Mouse (Mus musculus): ENCODE data around the gene Spi1.
"Not testable (repeated sequence)": the region's sequence is repeated elsewhere in the genome, so short reads cannot be mapped to it uniquely, and the experiment has no call there.

Gene Spi1

DNA sequence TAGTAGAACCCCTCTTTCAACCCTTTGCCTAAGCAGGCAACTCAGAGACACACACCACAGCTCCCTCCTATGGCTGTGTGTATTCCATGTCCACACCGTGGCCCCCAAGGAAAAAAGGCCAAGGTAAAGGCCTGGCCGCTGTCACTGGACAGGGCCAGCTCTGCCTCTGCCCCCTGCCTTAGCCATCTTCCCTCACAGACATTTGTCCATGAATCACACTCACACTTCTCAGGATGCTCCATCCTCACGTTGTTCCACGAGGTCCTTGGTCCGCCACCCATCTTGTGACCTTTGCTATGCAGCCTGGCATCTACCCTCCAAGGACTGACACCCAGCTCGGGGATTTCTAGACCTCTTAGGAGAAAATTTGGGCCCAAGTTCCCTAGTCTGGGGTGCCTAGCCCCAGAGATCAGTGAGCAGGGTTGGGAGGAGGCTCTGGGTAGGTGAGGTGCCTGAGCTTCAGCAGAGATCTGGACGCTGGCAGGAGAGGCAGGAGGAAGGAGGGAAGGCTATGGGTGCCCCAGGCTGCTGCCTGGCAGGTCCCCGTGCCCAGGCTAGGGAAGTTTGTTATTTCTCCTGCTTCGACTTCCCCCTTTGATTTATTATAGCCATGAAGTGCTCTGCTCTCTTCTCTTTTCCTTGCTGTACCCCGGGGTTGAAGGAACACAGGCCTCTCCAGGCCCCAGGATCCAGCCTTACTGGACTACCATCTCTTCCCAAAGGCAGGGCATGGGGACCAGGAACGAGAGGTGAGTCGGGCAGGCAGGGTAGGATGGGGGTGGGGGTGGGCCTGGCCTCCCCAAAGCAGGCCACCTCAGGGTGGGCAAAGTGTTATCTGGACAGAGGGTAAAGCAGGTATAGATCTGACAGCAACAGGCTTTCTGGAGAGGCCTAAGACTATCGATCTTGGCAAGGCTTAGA, at the start of gene Spi1:
Gene Spi1, plus strand, starts transcription at position 616 of the 921 bp plus-strand sequence.
- DNase-seq (ENCODE audit: low read depth, low spot score), result no peak

DNA sequence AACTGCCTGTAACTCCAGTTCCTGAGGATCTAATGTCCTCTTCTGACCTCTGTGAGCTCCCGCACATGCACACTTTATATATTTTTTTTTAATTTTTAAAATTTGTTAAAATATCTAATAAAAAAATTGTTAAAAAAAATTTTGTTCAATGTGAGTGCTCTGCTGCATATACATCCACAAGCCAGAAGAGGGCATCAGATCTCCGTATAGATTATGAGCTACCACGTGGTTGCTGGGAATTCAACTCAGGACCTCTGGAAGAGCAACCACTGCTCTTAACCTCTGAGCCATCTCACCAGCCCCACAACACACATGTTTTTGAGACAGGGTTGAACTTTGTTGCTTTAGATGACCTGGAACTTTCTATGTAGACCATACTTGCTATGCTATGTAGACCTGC, 49.2 kb upstream of the Spi1 start:
- DNase-seq (ENCODE audit: low read depth, low spot score), result no peak

DNA sequence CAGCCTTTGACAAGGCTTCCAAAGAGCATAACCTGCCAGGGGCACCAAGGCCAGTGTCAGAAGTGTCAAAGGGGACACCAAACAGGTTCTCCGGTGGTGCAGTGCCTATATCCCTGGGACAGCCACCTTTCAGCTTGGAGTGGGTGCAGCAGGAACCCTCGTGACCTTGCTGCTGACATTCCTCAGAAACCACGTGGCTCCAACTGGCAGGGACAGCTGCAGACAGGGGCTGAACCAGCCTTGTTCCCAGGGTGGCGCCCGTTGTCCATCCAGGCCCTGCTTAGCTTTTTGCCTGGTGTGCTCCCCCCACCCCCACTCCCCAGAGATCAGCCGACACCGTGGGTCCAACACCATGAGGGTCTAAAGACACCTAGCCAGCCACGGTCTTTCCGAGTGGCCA, 46.8 kb upstream of the Spi1 start, which contains the start of gene Rapsn:
Gene Rapsn, plus strand, starts transcription at position 236 of the 400 bp plus-strand sequence.
- no peak for DNase-seq (ENCODE audit: low read depth, low spot score)

DNA sequence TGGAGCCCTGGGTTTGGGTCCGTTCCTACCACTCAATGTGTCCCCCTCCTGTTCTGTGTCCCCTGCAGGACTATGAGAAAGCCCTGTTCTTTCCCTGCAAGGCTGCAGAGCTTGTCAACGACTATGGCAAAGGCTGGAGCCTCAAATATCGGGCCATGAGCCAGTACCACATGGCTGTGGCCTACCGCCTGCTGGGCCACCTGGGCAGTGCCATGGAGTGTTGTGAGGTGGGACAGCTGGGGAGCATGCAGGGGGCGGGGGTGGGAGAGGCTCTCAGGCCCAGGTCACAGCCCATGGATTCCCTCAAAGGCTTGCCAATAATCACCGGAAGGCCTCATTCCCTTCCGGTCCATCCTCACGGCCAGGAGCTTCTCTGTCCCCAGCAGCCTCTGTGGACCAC, 40.4 kb upstream of the Spi1 start:
- no peak for DNase-seq (ENCODE audit: low read depth, low spot score)

DNA sequence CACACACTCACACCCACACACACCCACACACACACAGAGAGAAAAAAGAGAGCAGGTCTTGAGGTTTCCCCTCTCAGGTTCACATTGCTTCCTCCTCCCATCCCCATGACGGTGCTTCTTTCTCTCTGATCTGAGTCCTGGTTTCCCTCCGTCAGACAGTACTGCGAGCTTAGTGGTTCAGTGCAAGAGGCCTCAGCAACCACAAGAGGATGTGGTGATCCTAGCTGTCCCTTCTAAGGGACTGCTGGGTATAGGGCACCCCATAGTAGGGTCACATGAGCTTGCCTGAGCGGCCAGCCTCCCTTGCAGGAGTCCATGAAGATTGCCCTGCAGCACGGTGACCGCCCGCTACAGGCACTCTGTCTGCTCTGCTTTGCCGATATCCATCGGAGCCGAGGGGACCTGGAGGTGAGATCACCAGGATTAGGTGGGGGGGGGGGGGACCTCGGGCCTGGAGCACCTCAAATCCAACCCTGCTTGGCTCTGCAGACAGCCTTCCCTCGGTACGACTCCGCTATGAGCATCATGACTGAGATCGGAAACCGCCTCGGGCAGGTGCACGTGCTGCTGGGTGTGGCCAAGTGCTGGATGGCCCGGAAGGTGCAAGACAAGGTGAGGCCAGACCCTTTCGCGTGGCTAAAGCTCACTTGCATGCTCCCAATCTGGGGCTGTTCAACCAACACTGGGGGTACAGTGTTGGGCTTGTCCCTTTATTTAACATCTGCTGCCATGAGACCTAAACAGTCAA, 39.4 kb upstream of the Spi1 start:
- DNase-seq (ENCODE audit: low read depth, low spot score), result no peak

DNA sequence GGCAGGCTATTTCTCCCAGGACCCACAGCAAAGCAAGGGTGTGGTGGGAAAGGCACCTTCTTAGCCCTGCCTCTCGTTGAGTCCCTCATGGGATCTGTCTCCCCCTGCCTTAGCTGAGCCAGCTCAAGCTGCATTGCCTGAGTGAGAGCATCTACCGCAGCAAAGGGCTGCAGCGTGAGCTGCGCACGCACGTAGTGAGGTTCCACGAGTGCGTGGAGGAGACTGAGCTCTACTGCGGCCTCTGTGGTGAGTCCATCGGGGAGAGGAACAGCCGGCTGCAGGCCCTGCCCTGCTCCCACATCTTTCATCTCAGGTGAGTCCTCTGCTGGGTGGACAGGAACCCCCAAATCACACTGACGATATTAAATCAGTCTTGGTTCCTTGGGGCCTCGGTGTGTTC, 37.5 kb upstream of the Spi1 start:
- no peak for DNase-seq (ENCODE audit: low read depth, low spot score)

DNA sequence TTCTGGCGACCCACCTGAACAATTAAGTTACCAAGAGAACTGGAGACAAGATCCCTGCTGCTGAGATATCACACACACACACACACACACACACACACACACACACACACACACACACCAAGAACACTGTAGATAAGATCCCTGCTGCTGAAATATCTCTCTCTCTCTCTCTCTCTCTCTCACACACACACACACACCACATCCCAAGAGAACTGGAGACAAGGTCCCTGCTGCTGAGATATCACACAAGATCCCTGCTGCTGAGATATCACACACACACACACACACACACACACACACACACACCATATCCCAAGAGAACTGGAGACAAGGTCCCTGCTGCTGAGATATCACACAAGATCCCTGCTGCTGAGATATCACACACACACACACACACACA, 36.4 kb upstream of the Spi1 start:
- not testable (repeated sequence) for DNase-seq (ENCODE audit: low read depth, low spot score)

DNA sequence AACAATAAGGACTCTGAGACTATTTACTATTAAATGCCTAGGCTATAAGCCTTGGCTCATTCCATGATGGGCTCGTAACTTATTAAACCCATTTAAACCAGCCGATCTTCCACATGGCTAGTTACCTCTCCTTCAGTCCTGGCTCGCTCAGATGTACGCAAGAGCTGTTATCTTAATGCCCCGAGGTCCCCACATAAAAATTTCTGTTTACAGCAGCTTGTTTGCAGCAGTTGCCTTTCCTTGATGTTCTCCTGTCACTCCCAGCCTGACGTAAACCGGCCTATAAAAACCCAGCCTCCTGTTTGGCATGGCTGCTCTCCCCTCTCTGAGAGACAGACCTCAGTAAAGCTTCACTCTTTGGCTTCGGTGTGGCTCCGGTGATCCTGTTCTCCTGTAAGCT, 34.8 kb upstream of the Spi1 start:
- DNase-seq (ENCODE audit: low read depth, low spot score), result no peak

DNA sequence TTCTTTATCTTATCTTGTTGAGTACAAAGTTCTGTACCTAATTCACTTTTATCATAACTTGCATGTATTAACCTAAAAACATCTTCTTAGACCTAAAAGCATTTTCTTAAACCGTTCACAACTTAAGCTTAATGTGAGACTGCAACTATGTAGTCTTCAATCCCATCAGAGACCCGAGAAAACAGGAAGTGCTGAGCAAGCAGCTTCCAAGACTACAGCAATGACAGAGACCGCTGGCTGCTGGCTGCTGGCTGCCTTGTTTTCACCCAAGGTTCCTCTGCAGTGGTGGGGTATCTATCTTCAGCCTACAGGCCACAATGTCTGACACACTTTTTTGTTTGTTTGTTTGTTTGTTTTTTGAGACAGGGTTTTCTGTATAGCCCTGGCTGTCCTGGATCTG, 30.3 kb upstream of the Spi1 start:
- DNase-seq (ENCODE audit: low read depth, low spot score), result no peak

DNA sequence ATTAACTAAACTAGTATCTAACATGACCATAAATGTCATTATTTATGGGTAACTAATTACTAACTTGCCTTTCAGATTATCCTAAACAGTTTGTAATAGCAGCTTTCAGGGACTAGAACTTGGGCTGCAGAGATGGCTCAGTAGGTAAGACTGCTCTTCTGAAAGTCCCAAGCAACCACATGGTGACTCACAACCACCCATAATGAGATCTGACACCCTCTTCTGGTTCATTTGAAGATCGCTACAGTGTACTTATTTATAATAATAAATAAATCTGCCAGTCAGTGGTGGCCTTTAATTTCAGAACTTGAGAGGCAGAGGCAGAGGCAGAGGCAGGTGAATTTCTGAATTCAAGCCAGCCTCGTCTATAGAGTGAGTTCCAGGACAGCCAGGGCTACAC, 29.4 kb upstream of the Spi1 start:
- DNase-seq (ENCODE audit: low read depth, low spot score), result no peak

DNA sequence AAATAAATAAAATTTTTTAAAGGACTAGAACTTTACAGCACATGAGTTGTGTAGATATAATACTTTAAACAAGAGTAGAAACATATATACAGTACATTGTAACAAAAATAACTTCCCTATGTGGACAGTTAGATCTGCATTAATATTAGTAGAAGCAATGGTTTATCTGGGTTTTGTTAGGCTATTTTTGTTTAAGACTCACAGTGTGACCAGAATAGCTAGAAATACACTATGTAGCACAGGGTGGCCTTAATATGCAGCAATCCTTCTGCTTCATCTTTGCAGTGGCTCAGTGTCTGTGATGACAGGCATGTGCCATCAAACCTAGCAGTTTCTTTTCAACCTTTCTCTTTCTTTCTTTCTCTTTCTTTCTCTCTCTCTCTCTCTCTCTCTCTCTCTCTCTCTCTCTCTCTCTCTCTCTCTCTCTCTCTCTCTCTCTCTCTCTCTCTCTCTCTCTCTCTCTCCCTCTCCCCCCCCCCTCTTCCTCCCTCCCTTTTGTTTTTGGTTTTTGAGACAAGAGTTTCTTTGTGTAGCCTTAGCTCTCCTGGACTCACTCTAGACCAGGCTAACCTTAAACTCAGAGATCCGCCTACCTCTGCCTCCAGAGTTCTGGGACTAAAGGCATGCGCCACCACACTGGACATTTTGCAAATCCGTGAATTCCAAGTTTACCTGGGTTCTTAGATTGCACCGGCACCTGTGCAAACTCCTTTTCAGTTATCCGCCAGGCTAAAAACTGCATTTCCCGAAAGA, 28.8 kb upstream of the Spi1 start:
- no peak for DNase-seq (ENCODE audit: low read depth, low spot score)

DNA sequence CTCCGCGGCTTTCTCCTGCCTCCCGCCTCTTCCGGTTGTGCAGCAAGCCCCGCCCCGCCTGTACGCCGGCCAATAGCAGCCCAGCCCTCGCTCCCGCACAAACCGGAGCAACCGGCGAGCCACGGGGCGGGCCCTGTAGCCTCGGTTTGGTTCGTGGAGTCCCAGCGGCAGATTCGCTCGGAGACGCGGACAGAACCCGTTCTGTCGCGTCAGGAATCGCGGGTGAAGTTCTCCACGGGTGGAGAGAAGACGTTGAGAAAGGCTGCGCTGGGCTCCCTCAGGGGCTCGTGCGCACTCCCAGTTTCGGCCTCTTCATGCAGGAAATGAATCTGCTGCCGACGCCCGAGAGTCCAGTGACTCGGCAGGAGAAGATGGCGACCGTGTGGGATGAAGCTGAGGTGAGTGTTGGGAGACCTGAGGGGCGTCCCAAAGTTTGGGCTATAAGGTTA, 28.2 kb upstream of the Spi1 start, which contains the start of gene Psmc3:
Gene Psmc3, plus strand, starts transcription at position 76 of the 449 bp plus-strand sequence.
- peak; percentile 85 for DNase-seq (ENCODE audit: low read depth, low spot score)

DNA sequence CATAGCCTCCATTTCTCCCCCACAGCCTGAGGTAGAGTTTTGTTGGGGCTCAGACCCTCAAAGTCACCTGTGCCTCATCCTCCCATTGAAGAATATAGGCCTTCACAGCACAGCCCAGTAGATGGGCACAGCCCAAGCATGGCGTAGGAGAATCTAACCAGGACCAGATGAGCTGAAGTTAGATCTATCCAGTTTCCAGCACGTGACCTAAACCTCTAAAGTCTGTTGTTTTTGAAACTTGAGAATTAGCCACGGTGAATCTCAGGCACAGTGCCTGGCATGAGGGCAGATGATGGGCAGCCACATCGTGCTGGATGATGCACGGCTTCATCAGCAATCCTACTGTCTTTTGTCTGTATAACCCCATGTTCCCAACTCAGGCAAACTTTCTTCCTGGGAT, 23.8 kb upstream of the Spi1 start:
- no peak for DNase-seq (ENCODE audit: low read depth, low spot score)

DNA sequence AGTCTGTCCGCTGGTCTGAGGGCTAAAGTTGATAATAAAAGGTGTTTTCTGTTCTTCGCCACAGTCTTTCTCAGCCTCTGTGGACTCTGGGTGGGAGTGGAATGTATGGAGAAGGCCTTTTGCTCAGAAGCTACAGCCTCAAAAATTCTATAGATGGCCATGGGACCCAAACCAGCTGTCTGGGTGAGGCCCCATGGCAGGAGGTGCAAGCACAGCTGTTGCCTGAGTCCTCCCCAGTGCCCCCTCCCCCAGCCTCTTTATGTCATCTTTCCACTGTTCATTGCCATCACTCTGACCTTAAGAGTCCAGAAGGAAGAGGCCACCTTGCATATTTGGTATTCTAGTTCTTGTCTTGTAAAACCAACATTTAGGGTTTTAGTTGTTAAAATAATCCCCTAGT, 22.8 kb upstream of the Spi1 start:
- no peak for DNase-seq (ENCODE audit: low read depth, low spot score)

DNA sequence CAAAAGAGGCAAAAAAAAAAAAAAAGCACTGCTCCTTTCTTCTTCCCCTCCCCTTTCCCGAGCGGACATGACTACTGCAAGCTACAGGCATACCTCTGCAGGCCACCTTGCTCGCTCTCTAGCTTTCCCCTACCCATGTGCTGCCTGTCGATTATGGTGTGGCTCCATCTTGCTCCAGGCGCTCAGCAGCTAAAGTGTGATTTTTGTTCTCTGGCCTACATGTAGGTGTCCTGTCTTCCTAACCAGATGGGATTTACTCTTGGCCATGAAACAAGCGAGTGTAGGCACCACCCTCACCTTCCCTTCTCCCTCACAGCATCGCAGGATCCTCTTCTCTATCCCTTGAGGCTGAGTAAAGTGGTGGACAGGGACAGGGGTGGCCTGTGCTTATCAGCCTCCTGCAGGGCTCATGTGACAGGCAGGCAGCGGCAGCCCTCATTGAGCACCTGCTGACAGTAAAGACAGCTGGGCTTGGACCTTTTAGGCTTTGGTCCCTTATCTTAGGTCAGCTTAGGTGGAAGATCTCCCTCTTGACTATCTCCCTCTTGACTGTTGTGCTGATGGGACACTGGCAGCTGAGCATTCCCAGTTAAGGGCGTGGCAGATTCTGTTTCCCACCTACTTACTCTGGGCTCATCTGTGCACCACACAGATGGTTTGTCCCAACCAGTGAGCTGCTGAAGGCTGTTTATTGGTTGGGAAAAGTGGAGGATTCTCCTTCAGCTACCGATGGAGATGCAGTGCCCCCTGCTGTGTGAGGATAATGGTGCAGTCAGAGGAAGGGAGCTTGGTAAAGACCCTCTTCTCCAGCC, 21.4 kb upstream of the Spi1 start:
- DNase-seq (ENCODE audit: low read depth, low spot score), result peak; percentile 37

DNA sequence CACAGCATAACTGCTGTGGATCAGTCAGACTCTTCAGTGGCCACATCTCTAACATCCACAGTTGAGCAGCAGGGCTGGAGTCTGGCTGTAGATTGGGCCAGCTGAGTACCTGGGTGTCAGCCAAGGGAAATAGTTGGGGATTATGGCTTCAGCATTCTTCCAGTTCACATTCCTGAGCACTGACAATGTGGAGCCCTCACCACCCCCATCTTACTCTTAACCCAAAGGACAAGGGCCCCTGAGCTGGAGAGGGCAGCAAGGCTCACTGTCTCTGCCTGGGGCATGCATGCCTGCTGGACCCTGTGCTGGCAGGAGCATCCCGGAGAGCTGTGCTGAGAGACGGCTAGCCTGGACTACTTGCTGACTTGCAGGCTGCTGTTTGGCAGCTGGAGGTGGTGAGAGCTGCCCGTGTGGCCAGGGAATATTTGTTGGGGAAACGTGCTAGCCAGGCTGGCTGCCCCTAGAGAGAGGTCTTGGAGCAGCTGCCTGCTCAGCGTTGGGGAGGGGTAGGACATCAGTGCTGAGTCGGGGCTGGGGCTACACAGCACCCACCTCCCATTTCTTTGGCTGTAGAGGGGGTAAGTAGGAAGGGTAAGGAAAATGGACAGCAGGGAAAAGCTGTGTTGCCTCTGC, 20.2 kb upstream of the Spi1 start:
- no peak for DNase-seq (ENCODE audit: low read depth, low spot score)

DNA sequence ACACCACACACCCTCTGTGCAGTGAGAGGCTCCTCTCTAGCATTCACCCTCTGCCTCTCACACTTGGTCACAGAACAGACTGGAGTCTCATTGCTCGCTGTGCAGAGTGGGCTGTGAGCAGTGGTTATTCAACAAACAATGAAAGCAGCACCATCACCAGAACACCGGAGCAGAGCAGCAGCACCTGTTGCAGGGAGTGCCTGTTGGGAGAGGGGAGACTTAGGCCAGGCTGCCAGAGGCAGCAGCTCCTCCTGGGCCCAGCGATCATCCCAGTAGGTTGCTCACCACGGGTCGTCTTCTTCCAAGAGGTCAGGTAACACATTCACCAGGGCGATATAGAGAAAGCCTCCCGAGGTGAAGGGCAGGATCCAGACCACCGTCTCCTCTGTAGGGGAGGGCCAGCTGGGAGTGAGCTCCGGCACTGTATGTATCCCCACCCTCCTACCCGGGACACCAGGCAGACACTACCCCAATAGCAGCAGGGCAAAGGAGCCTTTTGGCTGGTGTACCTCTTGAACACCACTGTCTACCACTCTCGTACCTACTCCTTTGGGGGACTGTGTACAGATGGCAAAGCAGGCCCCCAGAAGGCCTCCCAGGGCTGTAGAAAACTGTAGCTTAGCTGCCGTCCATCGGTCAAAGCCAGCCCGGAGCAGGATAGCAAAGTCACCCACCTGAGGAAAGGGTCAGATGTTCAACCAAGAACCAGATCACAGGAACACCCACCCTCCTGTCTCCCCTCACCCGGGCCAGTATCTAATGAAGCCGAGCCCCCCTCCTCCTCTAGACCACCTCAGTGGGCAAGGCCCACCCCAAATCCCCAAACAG, 19.2 kb upstream of the Spi1 start:
- no peak for DNase-seq (ENCODE audit: low read depth, low spot score)

DNA sequence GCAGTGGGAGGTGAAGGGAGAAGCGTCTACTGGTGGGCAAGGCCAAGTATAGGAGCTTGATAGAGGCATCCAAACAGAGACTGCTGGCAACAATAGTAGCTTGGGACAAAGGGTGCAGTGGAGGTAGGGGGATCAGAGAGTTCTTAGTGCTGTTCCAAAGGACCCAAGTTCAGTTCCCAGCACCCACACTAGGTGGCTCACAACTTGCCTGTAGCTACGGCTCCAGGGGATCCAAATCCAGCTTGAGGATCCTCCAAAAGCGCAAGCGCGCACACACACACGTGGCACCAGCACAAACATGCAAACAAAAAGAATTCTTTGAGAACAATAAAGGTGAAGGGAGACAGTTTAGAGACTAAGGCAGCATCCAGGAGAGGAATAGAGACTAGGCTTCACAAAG, 18.0 kb upstream of the Spi1 start:
- DNase-seq (ENCODE audit: low read depth, low spot score), result no peak

DNA sequence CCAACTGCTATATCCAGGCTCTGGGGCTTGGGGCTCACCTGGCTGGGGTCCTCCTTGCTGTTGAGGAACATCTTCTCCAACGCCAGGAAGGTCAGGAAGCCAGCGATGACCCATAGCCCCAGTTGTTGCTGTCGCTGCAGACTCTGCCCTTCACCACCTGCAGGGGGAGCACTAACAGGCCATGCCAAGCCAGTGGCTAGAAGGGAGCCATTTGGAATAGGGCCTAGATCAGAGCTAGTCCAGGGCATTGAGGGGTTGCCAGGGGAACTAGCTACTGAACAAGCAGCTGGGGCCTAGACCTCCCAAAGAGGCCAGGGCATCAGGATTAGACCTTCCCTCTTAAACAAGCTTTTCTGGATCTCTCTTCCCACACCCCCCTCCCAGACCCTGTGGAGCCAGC, 16.6 kb upstream of the Spi1 start:
- DNase-seq (ENCODE audit: low read depth, low spot score), result no peak

DNA sequence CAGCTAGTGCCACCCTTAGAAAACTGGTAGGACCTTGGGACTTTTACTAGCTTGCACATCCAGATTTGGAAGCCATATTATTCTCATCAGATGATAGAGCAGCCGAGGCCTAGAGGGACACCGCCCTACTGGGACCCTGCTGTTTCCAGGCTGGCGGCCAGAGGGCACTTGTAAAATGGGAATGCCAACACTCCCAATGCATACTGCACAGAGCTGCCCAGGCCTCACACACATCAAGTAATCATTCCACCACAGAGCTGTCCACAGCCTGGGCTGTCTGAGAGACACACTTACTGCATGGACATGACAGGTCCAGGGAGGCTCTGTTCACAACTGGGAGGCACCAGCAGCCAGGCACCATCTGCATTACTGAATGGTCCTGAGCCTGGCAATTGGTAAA, 15.7 kb upstream of the Spi1 start:
- DNase-seq (ENCODE audit: low read depth, low spot score), result no peak
